Mouse (Mus musculus) limb, embryonic 15.5 days (tissue): Measurements from ENCODE around the gene Pacsin3. TPM values are rescaled to one million over a fixed set of nuclear protein-coding genes. Genes with fewer than 3 reads are reported as not detected.

Experiments used
- ATAC-seq: fragments of 200-750 bp; cut with Nextera tagmentation; 2 replicates; pipeline ENCODE4 v1.8.0; 2017; ENCODE audit warnings: low read depth, moderate TSS enrichment; ENCODE audit not compliant: insufficient number of reproducible peaks, low FRiP score, low TSS enrichment
- H3K27ac ChIP-seq: fragments of 300-500 bp; sonication (generic); 2 replicates; pipeline ENCODE4 v1.5.1; 2015; ENCODE audit warnings: moderate library complexity, mild to moderate bottlenecking, inconsistent platforms
- H3K27me3 ChIP-seq: fragments of 300-500 bp; sonication (generic); 2 replicates; pipeline ENCODE4 v1.6.1; 2015; ENCODE audit warnings: inconsistent platforms
- H3K36me3 ChIP-seq: fragments of 300-500 bp; sonication (generic); 2 replicates; pipeline ENCODE4 v1.6.1; 2015; ENCODE audit warnings: inconsistent platforms
- H3K4me1 ChIP-seq: fragments of 300-500 bp; sonication (generic); 2 replicates; pipeline ENCODE4 v1.6.1; 2015; ENCODE audit warnings: inconsistent platforms
- H3K4me2 ChIP-seq: fragments of 300-500 bp; sonication (generic); 2 replicates; pipeline ENCODE4 v1.6.1; 2015; ENCODE audit warnings: mild to moderate bottlenecking, inconsistent platforms
- H3K4me3 ChIP-seq: fragments of 300-500 bp; sonication (generic); 2 replicates; pipeline ENCODE4 v1.5.1; 2015; ENCODE audit warnings: mild to moderate bottlenecking, inconsistent platforms
- H3K9ac ChIP-seq: fragments of 300-500 bp; sonication (generic); 2 replicates; pipeline ENCODE4 v1.6.1; 2015; ENCODE audit warnings: inconsistent platforms
- H3K9me3 ChIP-seq: fragments of 300-500 bp; sonication (generic); 2 replicates; pipeline ENCODE4 v1.6.1; 2016; ENCODE audit warnings: inconsistent platforms
- WGBS: fragments of 180-500 bp; shearing (Covaris S2); methylation state at CpG from one replicate; pipeline ENCODE4 v1.1.7; 2015; 5-methylcytosine and 5-hydroxymethylcytosine counted together
- polyA plus RNA-seq: library from polyadenylated mRNA; unstranded; fragments of >200 nt; fragmentation: Nextera tagmentation; extraction: Ambion mirVana; gene quantifications from 2 replicates; pipeline ENCODE4 v1.2.1, GENCODE M21; 2015

Gene Pacsin3
- polyA plus RNA-seq, 1 experiment from 2014 or later, result 58.1 TPM

- Histone ChIP-seq H3K27ac (no peak overlapping the region), H3K4me1 (no peaks in the 10 kb centered on the region), H3K36me3 (no peaks in the 10 kb centered on the region), H3K9ac (no peak overlapping the region), H3K9me3 (no peaks in the 10 kb centered on the region), H3K27me3 (no peaks in the 10 kb centered on the region), H3K4me2 (no peak overlapping the region), H3K4me3 (no peak overlapping the region)
- no peak for ATAC-seq
- 71% methylated on average over 5 of the region's 5 CpGs for WGBS
Observed at GRCm38 (mm10) chr2:91244557-91245228, 11.1 kb upstream of the Pacsin3 start.

- no peak overlapping the region for H3K4me3 ChIP-seq
- no peak for ATAC-seq
Observed at GRCm38 (mm10) chr2:91248366-91248765, 7.4 kb upstream of the Pacsin3 start.

GRCm38 (mm10) chr2:91252001-91252400, 3.8 kb upstream of the Pacsin3 start:
- Histone ChIP-seq H3K4me1 (peaks cover 19% of the 10 kb centered on the region), H3K9me3 (no peaks in the 10 kb centered on the region), H3K27ac (no peak overlapping the region), H3K9ac (no peak overlapping the region), H3K27me3 (peaks cover 23% of the 10 kb centered on the region), H3K4me3 (no peak overlapping the region), H3K36me3 (no peaks in the 10 kb centered on the region), H3K4me2 (no peak overlapping the region)
- ATAC-seq, result no peak
- 67% methylated on average over 4 of the region's 4 CpGs for WGBS

More at GRCm38 (mm10) chr2:91248366-91248765, 7.4 kb upstream of the Pacsin3 start:
- Histone ChIP-seq H3K9me3 (no peaks in the 10 kb centered on the region), H3K4me1 (no peaks in the 10 kb centered on the region), H3K27me3 (no peaks in the 10 kb centered on the region), H3K4me2 (no peak overlapping the region), H3K27ac (no peak overlapping the region), H3K9ac (no peak overlapping the region), H3K36me3 (no peaks in the 10 kb centered on the region)
- 86% methylated on average over 4 of the region's 4 CpGs for WGBS

GRCm38 (mm10) chr2:91252512-91252911, 3.2 kb upstream of the Pacsin3 start:
- Histone ChIP-seq H3K9ac (no peak overlapping the region), H3K4me1 (peaks cover 22% of the 10 kb centered on the region), H3K4me2 (no peak overlapping the region), H3K9me3 (no peaks in the 10 kb centered on the region), H3K4me3 (no peak overlapping the region), H3K27ac (no peak overlapping the region), H3K36me3 (no peaks in the 10 kb centered on the region), H3K27me3 (peaks cover 23% of the 10 kb centered on the region)
- WGBS, result 44% methylated on average over 4 of the region's 4 CpGs
- ATAC-seq, result no peak

GRCm38 (mm10) chr2:91254725-91255380, 901 bp upstream of the Pacsin3 start:
- no peaks in the 10 kb centered on the region for H3K36me3 ChIP-seq
- WGBS, result 19% methylated on average over 8 of the region's 8 CpGs
- H3K27ac ChIP-seq, result no peak overlapping the region
- no peak overlapping the region for H3K4me3 ChIP-seq
- H3K9me3 ChIP-seq, result no peaks in the 10 kb centered on the region
- peaks cover 40% of the 10 kb centered on the region for H3K4me1 ChIP-seq
- H3K4me2 ChIP-seq, result peak overlapping the region; percentile 87; the same call in 1 of the 2 replicates
- no peak for ATAC-seq
- H3K9ac ChIP-seq, result no peak overlapping the region
- H3K27me3 ChIP-seq, result peaks cover 23% of the 10 kb centered on the region

GRCm38 (mm10) chr2:91256256-91257125, 737 bp downstream of the Pacsin3 start:
- Histone ChIP-seq H3K9me3 (no peaks in the 10 kb centered on the region), H3K4me2 (peak overlapping the region; percentile 87), H3K36me3 (peaks cover 14% of the 10 kb centered on the region), H3K4me1 (peaks cover 40% of the 10 kb centered on the region), H3K9ac (peak overlapping the region; percentile 61), H3K4me3 (peak overlapping the region; percentile 78), H3K27ac (peak overlapping the region; percentile 90), H3K27me3 (peaks cover 23% of the 10 kb centered on the region)
- peak; percentile 42; the same call in 1 of the 2 replicates for ATAC-seq
- under 1% methylated on average over 52 of the region's 52 CpGs for WGBS

GRCm38 (mm10) chr2:91257126-91257980, 1.6 kb downstream of the Pacsin3 start:
- peaks cover 40% of the 10 kb centered on the region for H3K4me1 ChIP-seq
- H3K27me3 ChIP-seq, result peaks cover 23% of the 10 kb centered on the region
- WGBS, result 2% methylated on average over 22 of the region's 22 CpGs

GRCm38 (mm10) chr2:91258054-91258453, 2.3 kb downstream of the Pacsin3 start:
- Histone ChIP-seq H3K4me3 (peak overlapping the region; percentile 78), H3K9ac (peak overlapping the region; percentile 61), H3K27ac (peak overlapping the region; percentile 90), H3K36me3 (peaks cover 26% of the 10 kb centered on the region), H3K4me2 (peak overlapping the region; percentile 87), H3K9me3 (no peaks in the 10 kb centered on the region), H3K27me3 (peaks cover 23% of the 10 kb centered on the region), H3K4me1 (peaks cover 40% of the 10 kb centered on the region)
- ATAC-seq, result no peak
- WGBS, result 40% methylated on average over 5 of the region's 5 CpGs

More at GRCm38 (mm10) chr2:91257126-91257980, 1.6 kb downstream of the Pacsin3 start:
- Histone ChIP-seq H3K36me3 (peaks cover 19% of the 10 kb centered on the region), H3K4me2 (peak overlapping the region; percentile 87), H3K9ac (peak overlapping the region; percentile 61), H3K9me3 (no peaks in the 10 kb centered on the region), H3K4me3 (peak overlapping the region; percentile 78), H3K27ac (peak overlapping the region; percentile 90)
- peak; percentile 73 for ATAC-seq

GRCm38 (mm10) chr2:91258830-91259229, 3.1 kb downstream of the Pacsin3 start:
- Histone ChIP-seq H3K9ac (no peak overlapping the region), H3K36me3 (peaks cover 34% of the 10 kb centered on the region), H3K27me3 (peaks cover 19% of the 10 kb centered on the region), H3K27ac (peak overlapping the region; percentile 90), H3K4me3 (peak overlapping the region; percentile 78; the same call in 1 of the 2 replicates), H3K4me1 (peaks cover 41% of the 10 kb centered on the region), H3K4me2 (peak overlapping the region; percentile 87; the same call in 1 of the 2 replicates), H3K9me3 (no peaks in the 10 kb centered on the region)
- 39% methylated on average over 1 of the region's 1 CpGs for WGBS
- no peak for ATAC-seq

- H3K4me1 ChIP-seq, result peaks cover 48% of the 10 kb centered on the region
- WGBS, result 94% methylated on average over 1 of the region's 1 CpGs
- H3K4me3 ChIP-seq, result no peak overlapping the region
- H3K27ac ChIP-seq, result no peak overlapping the region
- no peak for ATAC-seq
- no peak overlapping the region for H3K9ac ChIP-seq
- peaks cover 38% of the 10 kb centered on the region for H3K36me3 ChIP-seq
- peaks cover 12% of the 10 kb centered on the region for H3K27me3 ChIP-seq
- no peak overlapping the region for H3K4me2 ChIP-seq
- H3K9me3 ChIP-seq, result no peaks in the 10 kb centered on the region
Observed at GRCm38 (mm10) chr2:91259493-91259892, 3.7 kb downstream of the Pacsin3 start.
